Mouse (Mus musculus): Measurements from ENCODE around the gene H2-M10.2.

DNA sequence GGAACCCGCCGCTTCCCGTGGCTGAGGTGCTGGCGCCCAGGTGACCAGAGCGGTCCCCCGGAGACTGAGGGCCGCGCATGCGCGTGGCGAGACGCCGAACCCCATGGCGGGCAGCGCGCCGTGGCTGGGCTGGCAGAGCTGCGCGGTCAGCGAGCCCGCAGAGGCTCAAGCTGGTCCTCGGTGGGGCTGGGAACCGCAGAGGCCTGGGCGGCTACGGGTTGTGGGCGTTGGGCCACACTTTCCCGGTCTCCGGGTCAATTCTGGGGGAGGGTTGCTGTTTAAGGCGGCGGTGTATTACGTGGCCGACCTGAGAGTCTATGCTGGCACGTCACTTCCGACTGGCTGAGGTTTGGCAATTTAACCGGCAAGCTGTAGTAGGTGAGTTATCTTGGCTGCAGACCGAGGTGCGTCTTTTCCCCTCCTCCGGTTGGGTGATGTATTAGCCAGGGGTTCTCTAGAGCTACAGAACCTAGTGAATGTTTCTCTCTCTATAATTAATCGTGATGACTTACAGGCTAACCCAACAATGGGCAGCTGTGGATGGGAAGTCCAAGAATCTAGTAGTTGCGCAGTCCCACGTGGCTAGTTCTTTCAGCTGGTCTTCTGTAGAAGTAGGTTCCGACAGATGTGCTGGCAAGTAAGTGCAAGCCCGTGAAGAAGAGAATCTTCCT is 14.6 kb downstream of the H2-M10.2 start, which contains the start of gene Trim39:
- no peak for TF ChIP-seq POLR2A (IDR thresholded peaks at IDR 0.05; ENCODE audit: low read depth, low read length)
- no peak for TF ChIP-seq CTCF (IDR thresholded peaks at IDR 0.05; ENCODE audit: extremely low read depth, insufficient read length, insufficient replicate concordance, low read depth, low read length)
